Mouse (Mus musculus): ENCODE measurements around the gene Lao1. TPM values are rescaled to one million over a fixed set of nuclear protein-coding genes. Genes with fewer than 3 reads are reported as not detected.

The Lao1 gene
- polyA plus RNA-seq, 1 experiment = 0.18 TPM

GRCm38 (mm10) chr4:118985291-118985690, 23.9 kb downstream of the Lao1 start:
- WGBS = 90% methylated on average over 4 of the region's 4 CpGs
- H3K4me3 ChIP-seq (ENCODE audit: control insufficient read depth, insufficient read depth, low read length) = no peak overlapping the region
- no peaks in the 10 kb centered on the region for H3K4me1 ChIP-seq (replicated peaks; ENCODE audit: control insufficient read depth, insufficient read depth, low read length)
- TF ChIP-seq POLR2A (IDR thresholded peaks at IDR 0.05; ENCODE audit: control insufficient read depth, extremely low read depth, insufficient read depth, low read length, poor library complexity) = no peak
- no peaks in the 10 kb centered on the region for H3K27me3 ChIP-seq (ENCODE audit: control insufficient read depth, insufficient read depth, low read length)
- no peaks in the 10 kb centered on the region for H3K36me3 ChIP-seq (ENCODE audit: control insufficient read depth, insufficient read depth, low read length)
- DNase-seq = no peak
- H3K27ac ChIP-seq (ENCODE audit: control insufficient read depth, insufficient read depth, low read length) = no peak overlapping the region

- Histone ChIP-seq H3K27ac (ENCODE audit: control insufficient read depth, insufficient read depth, low read length) (no peak overlapping the region), H3K27me3 (ENCODE audit: control insufficient read depth, insufficient read depth, low read length) (no peaks in the 10 kb centered on the region), H3K4me3 (ENCODE audit: control insufficient read depth, insufficient read depth, low read length) (no peak overlapping the region), H3K4me1 (replicated peaks; ENCODE audit: control insufficient read depth, insufficient read depth, low read length) (no peaks in the 10 kb centered on the region), H3K36me3 (ENCODE audit: control insufficient read depth, insufficient read depth, low read length) (no peaks in the 10 kb centered on the region)
- WGBS = 7% methylated on average over 3 of the region's 3 CpGs
- TF ChIP-seq CTCF (IDR thresholded peaks at IDR 0.05; ENCODE audit: borderline replicate concordance, control insufficient read depth, extremely low read depth, insufficient read depth, low read length, poor library complexity) (no peak), POLR2A (IDR thresholded peaks at IDR 0.05; ENCODE audit: control insufficient read depth, extremely low read depth, insufficient read depth, low read length, poor library complexity) (no peak)
- DNase-seq = no peak
Measured at GRCm38 (mm10) chr4:118988535-118988934, 27.2 kb downstream of the Lao1 start.

DNA sequence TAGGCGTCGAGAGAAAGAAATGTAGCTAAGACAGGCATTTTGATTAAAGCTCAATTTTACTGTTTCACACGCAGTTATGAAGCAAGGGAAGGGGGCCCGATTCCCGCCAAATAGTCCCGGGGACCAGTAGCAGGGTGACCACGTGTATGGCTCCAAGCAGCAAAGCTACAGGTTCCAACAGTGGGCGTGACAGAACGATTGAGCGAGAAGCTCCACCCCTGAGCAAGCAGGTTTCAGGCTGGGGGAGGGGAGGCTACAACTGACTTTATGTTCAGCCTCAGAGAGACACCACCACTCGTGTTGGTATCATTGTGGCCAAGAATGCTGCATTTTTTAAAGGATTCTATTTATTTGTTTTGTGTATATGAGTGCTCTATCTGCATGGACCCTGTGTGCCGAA, 28.0 kb downstream of the Lao1 start:
- no peaks in the 10 kb centered on the region for H3K36me3 ChIP-seq (ENCODE audit: control insufficient read depth, insufficient read depth, low read length)
- DNase-seq = no peak
- H3K4me1 ChIP-seq (replicated peaks; ENCODE audit: control insufficient read depth, insufficient read depth, low read length) = no peaks in the 10 kb centered on the region
- H3K27ac ChIP-seq (ENCODE audit: control insufficient read depth, insufficient read depth, low read length) = no peak overlapping the region
- TF ChIP-seq POLR2A (IDR thresholded peaks at IDR 0.05; ENCODE audit: control insufficient read depth, extremely low read depth, insufficient read depth, low read length, poor library complexity) (no peak), CTCF (IDR thresholded peaks at IDR 0.05; ENCODE audit: borderline replicate concordance, control insufficient read depth, extremely low read depth, insufficient read depth, low read length, poor library complexity) (no peak)
- WGBS = 34% methylated on average over 12 of the region's 12 CpGs
- no peaks in the 10 kb centered on the region for H3K27me3 ChIP-seq (ENCODE audit: control insufficient read depth, insufficient read depth, low read length)
- H3K4me3 ChIP-seq (ENCODE audit: control insufficient read depth, insufficient read depth, low read length) = no peak overlapping the region

DNA sequence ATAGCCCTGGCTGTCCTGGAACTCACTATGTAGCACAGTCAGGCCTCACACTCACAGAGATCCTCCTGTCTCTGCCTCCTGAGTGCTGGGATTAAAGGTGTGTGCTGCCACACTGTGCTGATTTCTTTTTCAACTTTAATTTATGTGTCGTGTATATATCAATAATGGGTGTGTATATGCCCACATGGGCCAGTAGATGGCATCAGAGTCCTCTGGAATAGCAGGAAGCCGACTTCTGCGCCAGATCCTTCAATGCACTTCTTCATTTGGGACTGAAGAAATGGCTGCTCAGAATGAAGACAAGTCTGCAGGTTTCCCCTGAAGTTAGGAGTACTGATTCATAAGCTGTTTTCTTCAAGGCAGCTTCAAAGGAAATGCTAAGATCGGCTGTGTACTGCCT, 30.4 kb downstream of the Lao1 start:
- no peaks in the 10 kb centered on the region for H3K27me3 ChIP-seq (ENCODE audit: control insufficient read depth, insufficient read depth, low read length)
- H3K27ac ChIP-seq (ENCODE audit: control insufficient read depth, insufficient read depth, low read length) = no peak overlapping the region
- H3K4me1 ChIP-seq (replicated peaks; ENCODE audit: control insufficient read depth, insufficient read depth, low read length) = no peaks in the 10 kb centered on the region
- no peak overlapping the region for H3K4me3 ChIP-seq (ENCODE audit: control insufficient read depth, insufficient read depth, low read length)
- WGBS = 38% methylated on average over 4 of the region's 4 CpGs
- no peaks in the 10 kb centered on the region for H3K36me3 ChIP-seq (ENCODE audit: control insufficient read depth, insufficient read depth, low read length)
- no peak for DNase-seq
- TF ChIP-seq CTCF (IDR thresholded peaks at IDR 0.05; ENCODE audit: borderline replicate concordance, control insufficient read depth, extremely low read depth, insufficient read depth, low read length, poor library complexity) (no peak), POLR2A (IDR thresholded peaks at IDR 0.05; ENCODE audit: control insufficient read depth, extremely low read depth, insufficient read depth, low read length, poor library complexity) (no peak)

DNA sequence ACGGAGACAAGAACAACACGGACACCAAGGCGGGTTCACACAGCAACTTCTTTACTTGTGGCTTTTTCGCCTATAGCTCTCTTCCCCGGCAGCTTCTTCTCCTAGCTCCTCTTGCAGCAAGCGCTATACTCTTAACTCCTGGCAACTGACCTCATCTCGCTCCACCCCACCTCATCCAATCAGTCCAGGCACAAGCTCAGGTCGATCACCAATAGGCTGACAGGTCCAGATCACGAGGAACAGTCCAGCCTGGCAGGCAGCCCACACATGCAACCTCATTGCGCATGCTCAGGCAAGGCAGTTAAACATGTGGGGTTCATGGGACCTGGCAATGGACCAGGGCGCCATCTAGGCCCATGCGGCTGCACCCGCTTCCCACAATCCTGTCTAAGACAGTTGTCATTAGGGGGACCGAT, 35.8 kb downstream of the Lao1 start:
- no peak overlapping the region for H3K27ac ChIP-seq (ENCODE audit: control insufficient read depth, insufficient read depth, low read length)
- no peak for DNase-seq
- H3K4me3 ChIP-seq (ENCODE audit: control insufficient read depth, insufficient read depth, low read length) = no peak overlapping the region
- no peaks in the 10 kb centered on the region for H3K4me1 ChIP-seq (replicated peaks; ENCODE audit: control insufficient read depth, insufficient read depth, low read length)
- H3K27me3 ChIP-seq (ENCODE audit: control insufficient read depth, insufficient read depth, low read length) = no peaks in the 10 kb centered on the region
- H3K36me3 ChIP-seq (ENCODE audit: control insufficient read depth, insufficient read depth, low read length) = no peaks in the 10 kb centered on the region
- TF ChIP-seq POLR2A (IDR thresholded peaks at IDR 0.05; ENCODE audit: control insufficient read depth, extremely low read depth, insufficient read depth, low read length, poor library complexity) (no peak), CTCF (IDR thresholded peaks at IDR 0.05; ENCODE audit: borderline replicate concordance, control insufficient read depth, extremely low read depth, insufficient read depth, low read length, poor library complexity) (no peak)
- WGBS = 84% methylated on average over 14 of the region's 14 CpGs

- Histone ChIP-seq H3K36me3 (ENCODE audit: control insufficient read depth, insufficient read depth, low read length) (no peaks in the 10 kb centered on the region), H3K27me3 (ENCODE audit: control insufficient read depth, insufficient read depth, low read length) (no peaks in the 10 kb centered on the region; the same call in 1 of the 2 replicates), H3K4me1 (replicated peaks; ENCODE audit: control insufficient read depth, insufficient read depth, low read length) (no peaks in the 10 kb centered on the region), H3K4me3 (ENCODE audit: control insufficient read depth, insufficient read depth, low read length) (no peak overlapping the region), H3K27ac (ENCODE audit: control insufficient read depth, insufficient read depth, low read length) (no peak overlapping the region)
- no peak for DNase-seq
- TF ChIP-seq POLR2A (IDR thresholded peaks at IDR 0.05; ENCODE audit: control insufficient read depth, extremely low read depth, insufficient read depth, low read length, poor library complexity) = no peak
- WGBS = 6% methylated on average over 19 of the region's 19 CpGs
Measured at GRCm38 (mm10) chr4:118999691-119000486, 38.5 kb downstream of the Lao1 start.

DNA sequence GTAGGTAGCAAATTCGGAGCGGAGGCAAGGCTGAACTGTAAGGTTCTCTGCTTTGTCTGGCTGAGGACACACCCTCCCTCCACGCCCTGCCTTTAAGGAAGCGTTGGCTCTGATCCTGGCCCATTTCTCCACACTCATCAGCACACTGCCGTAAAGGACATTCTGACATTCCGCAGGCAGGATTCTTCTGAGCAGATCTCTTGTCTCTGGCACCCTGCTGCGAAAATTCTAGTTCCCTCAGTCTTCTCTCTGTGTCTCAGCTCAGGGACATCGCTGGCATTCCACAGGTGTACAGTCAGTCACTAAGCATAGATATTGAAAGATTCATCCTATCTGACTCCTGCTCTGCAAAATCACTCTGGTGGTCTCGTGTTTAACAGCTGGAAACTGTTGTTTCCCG, 40.3 kb downstream of the Lao1 start:
- no peak overlapping the region for H3K27ac ChIP-seq (ENCODE audit: control insufficient read depth, insufficient read depth, low read length)
- no peaks in the 10 kb centered on the region; the same call in 1 of the 2 replicates for H3K27me3 ChIP-seq (ENCODE audit: control insufficient read depth, insufficient read depth, low read length)
- no peaks in the 10 kb centered on the region for H3K36me3 ChIP-seq (ENCODE audit: control insufficient read depth, insufficient read depth, low read length)
- H3K4me3 ChIP-seq (ENCODE audit: control insufficient read depth, insufficient read depth, low read length) = no peak overlapping the region
- DNase-seq = no peak
- TF ChIP-seq POLR2A (IDR thresholded peaks at IDR 0.05; ENCODE audit: control insufficient read depth, extremely low read depth, insufficient read depth, low read length, poor library complexity) = no peak
- no peak for TF ChIP-seq CTCF (IDR thresholded peaks at IDR 0.05; ENCODE audit: borderline replicate concordance, control insufficient read depth, extremely low read depth, insufficient read depth, low read length, poor library complexity)
- 83% methylated on average over 10 of the region's 10 CpGs for WGBS
- no peaks in the 10 kb centered on the region for H3K4me1 ChIP-seq (replicated peaks; ENCODE audit: control insufficient read depth, insufficient read depth, low read length)
